Mouse (Mus musculus) lung, adult 2 months (tissue): ENCODE data around the gene Cuedc2.

ENCODE experiments used
- CTCF ChIP-seq: fragments of 200-500 bp; IDR thresholded peaks from 2 replicates; pipeline ENCODE4 v1.5.1; 2011; ENCODE audit warnings: mild to moderate bottlenecking, low read length, control low read depth; ENCODE audit not compliant: insufficient read depth
- POLR2A ChIP-seq: fragments of 200-500 bp; IDR thresholded peaks from 2 replicates; pipeline ENCODE4 v1.6.1; 2011; ENCODE audit warnings: low read depth, mild to moderate bottlenecking, control low read depth, low read length, borderline replicate concordance; ENCODE audit errors: extremely low read depth

GRCm38 (mm10) chr19:46315752-46316610 lies 22.5 kb downstream of the Cuedc2 start:
- TF ChIP-seq CTCF (no peak), POLR2A (no peak)
